Mouse (Mus musculus): ENCODE results near the gene Pde4d. TPM values are rescaled to one million over a fixed set of nuclear protein-coding genes. Genes with fewer than 3 reads are reported as not detected.

Pde4d gene
- 5.1 and 6.1 TPM in 2 replicates for polyA plus RNA-seq (2015; fragmentation: Nextera tagmentation; extraction: Ambion mirVana)

DNA sequence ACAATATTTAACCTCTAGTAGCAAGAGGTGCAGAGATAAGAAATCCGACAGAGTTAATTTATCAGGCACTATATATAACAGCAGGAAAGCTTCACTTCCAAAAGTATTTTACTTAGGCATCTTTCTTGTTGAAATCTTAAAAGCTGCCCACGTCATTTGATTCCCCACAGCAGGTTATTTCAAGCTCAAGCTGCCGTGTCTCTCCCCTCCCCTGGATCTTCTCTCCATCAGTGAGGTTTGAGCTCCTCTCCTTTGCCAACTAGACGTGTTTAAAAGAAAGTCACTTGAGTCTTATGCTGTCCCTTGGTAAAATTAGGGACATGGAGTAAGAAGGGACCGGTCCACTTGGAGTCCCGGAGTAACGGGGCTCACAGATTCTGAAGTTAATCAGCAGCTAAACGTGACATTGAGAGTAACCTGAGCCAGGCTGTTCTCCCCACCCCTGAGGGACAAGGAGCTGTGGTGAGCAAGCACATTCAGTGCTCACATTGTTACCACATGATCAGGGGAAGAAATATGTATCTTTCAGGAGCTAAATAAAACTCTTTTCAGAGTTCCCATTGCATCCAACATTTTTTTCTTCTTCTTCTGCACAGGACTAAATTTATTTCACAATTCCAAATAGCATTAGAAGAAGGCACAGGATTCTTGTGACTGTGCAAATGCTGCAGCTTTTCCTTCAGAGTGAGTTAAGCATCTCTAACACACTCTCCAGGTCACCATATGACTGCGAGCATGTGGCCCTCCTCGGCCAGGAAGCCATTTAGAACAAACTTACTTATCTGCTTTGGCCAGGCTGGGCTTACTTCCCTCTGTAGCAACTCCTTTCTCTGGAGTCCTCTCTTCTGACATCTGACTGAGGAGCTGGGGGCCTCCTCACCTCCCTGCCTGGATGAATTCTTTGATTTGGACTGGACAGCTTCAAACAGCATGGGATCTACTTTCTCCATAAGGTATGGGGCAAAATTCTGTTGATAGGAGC lies at the start of gene Pde4d:
Gene Pde4d (plus strand): TSS at position 833 of the 982 bp plus-strand sequence.

Small RNA genes lying within 50 kb of the gene (microRNA-seq; reads per million reads assigned to microRNA genes)
- gene Mir1904 (ENCODE audit: borderline replicate concordance, insufficient number of aligned reads) (not detected), gene Mir582 (ENCODE audit: borderline replicate concordance, insufficient number of aligned reads) (5.3 reads per million, percentile 7 among the genes with 10 or more reads in this experiment)

Other genes starting within 250 kb of the Pde4d start
- 1.6 and 3.4 TPM in 2 replicates for gene Elovl7, start 235.5 kb upstream of the Pde4d start, polyA plus RNA-seq (2015; fragmentation: Nextera tagmentation; extraction: Ambion mirVana)
- 0.77 and 1.6 TPM in 2 replicates for gene Depdc1b, start 133.6 kb upstream of the Pde4d start, polyA plus RNA-seq (2015; fragmentation: Nextera tagmentation; extraction: Ambion mirVana)

Measured in adrenal gland, postnatal 0 days (tissue).